Mouse (Mus musculus) MEL (cell line): ENCODE results near the gene Rhof. TPM values are rescaled to one million over a fixed set of nuclear protein-coding genes. Genes with fewer than 3 reads are reported as not detected.

Experiments
- DNase-seq: peaks from one replicate; pipeline ENCODE4 v3.0.0; 2011; ENCODE audit warnings: low read depth, low spot score
- H3K27ac ChIP-seq: 2 replicates; pipeline ENCODE4 v1.5.1; 2012; ENCODE audit warnings: low read depth, mild to moderate bottlenecking, control low read depth, low read length, moderate library complexity; ENCODE audit not compliant: control insufficient read depth
- H3K27me3 ChIP-seq, 2 experiments: fragments of 150-350 bp in 1 of 2; sonication (generic) in 1 of 2; 2 replicates each; pipeline ENCODE4 v1.6.1; 2012; ENCODE audit warnings: low read length in 2 of 2, mild to moderate bottlenecking in 2 of 2, improper control_type of control experiment in 1 of 2, moderate library complexity in 1 of 2; ENCODE audit not compliant: insufficient read depth in 2 of 2, control insufficient read depth in 1 of 2
- H3K36me3 ChIP-seq, 2 experiments: 2 replicates each; pipeline ENCODE4 v1.6.1; 2012 to 2014; ENCODE audit warnings: low read length in 2 of 2, improper control_type of control experiment in 1 of 2, inconsistent platforms in 1 of 2, mild to moderate bottlenecking in 1 of 2; ENCODE audit not compliant: insufficient read depth in 2 of 2, control insufficient read depth in 1 of 2
- H3K4me1 ChIP-seq, 2 experiments: fragments of 150-350 bp in 1 of 2; sonication (generic) in 1 of 2; 2 replicates each; pipeline ENCODE4 v1.6.1; 2012; ENCODE audit warnings: low read length in 2 of 2, improper control_type of control experiment in 1 of 2, mild to moderate bottlenecking in 1 of 2; ENCODE audit not compliant: insufficient read depth in 2 of 2, control insufficient read depth in 1 of 2
- H3K4me3 ChIP-seq, 2 experiments: fragments of 150-350 bp in 1 of 2; sonication (generic) in 1 of 2; 2 replicates each; pipeline ENCODE4 v1.5.1; 2012; ENCODE audit warnings: low read depth in 2 of 2, low read length in 2 of 2, mild to moderate bottlenecking in 2 of 2, moderate library complexity in 2 of 2, control low read depth in 1 of 2, improper control_type of control experiment in 1 of 2; ENCODE audit not compliant: control insufficient read depth in 1 of 2, insufficient read depth in 1 of 2
- H3K79me2 ChIP-seq: 2 replicates; pipeline ENCODE4 v1.6.1; 2012; ENCODE audit warnings: mild to moderate bottlenecking, low read length, moderate library complexity; ENCODE audit not compliant: control insufficient read depth, poor library complexity, insufficient read depth
- H3K9ac ChIP-seq: 2 replicates; pipeline ENCODE4 v1.6.1; 2012; ENCODE audit warnings: low read depth, mild to moderate bottlenecking, control low read depth, low read length, moderate library complexity; ENCODE audit not compliant: control insufficient read depth, poor library complexity, severe bottlenecking
- H3K9me3 ChIP-seq: fragments of 150-350 bp; sonication (generic); replicated peaks from 2 replicates; pipeline ENCODE4 v1.6.1; 2012; ENCODE audit warnings: mild to moderate bottlenecking, low read length, improper control_type of control experiment, moderate library complexity; ENCODE audit not compliant: insufficient read depth
- CTCF ChIP-seq, 3 experiments: IDR thresholded peaks in 2 of 3; conservative IDR thresholded peaks in 1 of 3; 2 replicates each; pipeline ENCODE4 v1.5.1; 2011 to 2012; ENCODE audit warnings: low read length in 3 of 3, low read depth in 2 of 3, mild to moderate bottlenecking in 2 of 3, improper control_type of control experiment in 1 of 3, inconsistent platforms in 1 of 3, mixed read lengths in 1 of 3, moderate library complexity in 1 of 3; ENCODE audit not compliant: control insufficient read depth in 1 of 3, insufficient read depth in 1 of 3, poor library complexity in 1 of 3, severe bottlenecking in 1 of 3
- E2F4 ChIP-seq: IDR thresholded peaks from 2 replicates; pipeline ENCODE4 v1.6.1; 2011; ENCODE audit warnings: low read depth, low read length, improper control_type of control experiment, borderline replicate concordance
- ETS1 ChIP-seq: IDR thresholded peaks from 2 replicates; pipeline ENCODE4 v1.6.1; 2012; ENCODE audit warnings: low read depth, mild to moderate bottlenecking, inconsistent platforms, low read length, improper control_type of control experiment, moderate library complexity
- GATA1 ChIP-seq: IDR thresholded peaks from 2 replicates; pipeline ENCODE4 v1.6.1; 2011; ENCODE audit warnings: low read depth, low read length, improper control_type of control experiment
- JUND ChIP-seq: IDR thresholded peaks from 2 replicates; pipeline ENCODE4 v1.6.1; 2011; ENCODE audit warnings: low read depth, mild to moderate bottlenecking, improper control_type of control experiment, low read length
- KAT2A ChIP-seq: conservative IDR thresholded peaks from 2 replicates; pipeline ENCODE4 v1.6.1; 2012; ENCODE audit warnings: low read depth, low read length, improper control_type of control experiment, inconsistent platforms
- MAFK ChIP-seq: IDR thresholded peaks from 2 replicates; pipeline ENCODE4 v1.6.1; 2011; ENCODE audit warnings: low read depth, mild to moderate bottlenecking, low read length, improper control_type of control experiment, borderline replicate concordance
- MYC ChIP-seq: IDR thresholded peaks from 2 replicates; pipeline ENCODE4 v1.6.1; 2011; ENCODE audit warnings: low read depth, mild to moderate bottlenecking, low read length, improper control_type of control experiment, moderate library complexity
- NELFE ChIP-seq: IDR thresholded peaks from 2 replicates; pipeline ENCODE4 v1.6.1; 2011; ENCODE audit warnings: low read depth, low read length, improper control_type of control experiment
- POLR2AphosphoS5 ChIP-seq: IDR thresholded peaks from 2 replicates; pipeline ENCODE4 v1.6.1; 2012; ENCODE audit warnings: low read depth, borderline replicate concordance, mild to moderate bottlenecking, inconsistent platforms, low read length, moderate library complexity, mixed read lengths
- RAD21 ChIP-seq: IDR thresholded peaks from 2 replicates; pipeline ENCODE4 v1.6.1; 2011; ENCODE audit warnings: mild to moderate bottlenecking, low read depth, low read length, improper control_type of control experiment
- SIN3A ChIP-seq: IDR thresholded peaks from 2 replicates; pipeline ENCODE4 v1.6.1; 2012; ENCODE audit warnings: low read length, improper control_type of control experiment, inconsistent platforms
- TBP ChIP-seq: IDR thresholded peaks from 2 replicates; pipeline ENCODE4 v1.8.0; 2011; ENCODE audit warnings: low read depth, low read length, improper control_type of control experiment
- ZC3H11A ChIP-seq: IDR thresholded peaks from 2 replicates; pipeline ENCODE4 v1.6.1; 2012; ENCODE audit warnings: low read depth, mild to moderate bottlenecking, inconsistent platforms, low read length, improper control_type of control experiment
- polyA plus RNA-seq, 2 experiments: library from polyadenylated mRNA; stranded (reverse) in 1 of 2; unstranded in 1 of 2; fragments of >175 nt in 1 of 2; fragments of >200 nt in 1 of 2; gene quantifications; 2 replicates each; pipeline versions ENCODE4 v1.2.1 to v1.2.4; 2012; ENCODE audit warnings: low replicate concordance in 2 of 2, low read depth in 1 of 2; ENCODE audit not compliant: insufficient read length in 2 of 2, insufficient read depth in 1 of 2, missing spikeins in 1 of 2
- total RNA-seq: library from RNA; depleted of rRNA; stranded (reverse); fragments of 300-350 nt; gene quantifications from 2 replicates; pipeline ENCODE4 v1.2.3, GENCODE M21; 2012

The Rhof gene
- total and polyA plus RNA-seq, 3 experiments = 2.5 to 10.4 TPM; not detected in 1

DNA sequence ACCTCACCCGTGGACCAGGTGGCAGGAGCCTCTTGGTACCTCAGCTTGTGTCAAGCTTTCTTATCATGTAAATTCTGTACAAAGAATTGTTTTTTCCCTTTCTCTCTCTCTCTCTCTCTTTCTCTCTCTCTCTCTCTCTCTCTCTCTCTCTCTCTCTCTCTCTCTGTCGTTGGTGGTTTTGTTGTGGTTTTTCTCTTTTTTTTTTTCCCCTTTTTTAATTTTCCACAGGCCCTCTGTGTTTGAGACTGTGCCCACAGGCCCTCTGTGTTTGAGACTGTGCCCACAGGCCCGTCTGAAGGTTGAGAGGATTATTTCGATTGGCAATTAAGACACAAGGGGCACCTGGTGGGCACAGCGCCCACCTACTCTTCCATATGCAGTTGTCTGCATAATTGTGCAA lies 35.1 kb upstream of the Rhof start:
- Histone ChIP-seq H3K4me3 (no peak overlapping the region), H3K9ac (no peak overlapping the region), H3K79me2 (no peaks in the 10 kb centered on the region), H3K9me3 (no peaks in the 10 kb centered on the region), H3K36me3 (peaks cover 0 to 4% of the 10 kb centered on the region in 2 experiments; a peak in 1 of 4 replicates), H3K27me3 (no peaks in the 10 kb centered on the region), H3K27ac (no peak overlapping the region), H3K4me1 (no peaks in the 10 kb centered on the region)
- TF ChIP-seq JUND = 0 out of 2 replicates have a peak, but pooled peaks have one; percentile 48
- TF ChIP-seq TBP = no peak
- DNase-seq = no peak

DNA sequence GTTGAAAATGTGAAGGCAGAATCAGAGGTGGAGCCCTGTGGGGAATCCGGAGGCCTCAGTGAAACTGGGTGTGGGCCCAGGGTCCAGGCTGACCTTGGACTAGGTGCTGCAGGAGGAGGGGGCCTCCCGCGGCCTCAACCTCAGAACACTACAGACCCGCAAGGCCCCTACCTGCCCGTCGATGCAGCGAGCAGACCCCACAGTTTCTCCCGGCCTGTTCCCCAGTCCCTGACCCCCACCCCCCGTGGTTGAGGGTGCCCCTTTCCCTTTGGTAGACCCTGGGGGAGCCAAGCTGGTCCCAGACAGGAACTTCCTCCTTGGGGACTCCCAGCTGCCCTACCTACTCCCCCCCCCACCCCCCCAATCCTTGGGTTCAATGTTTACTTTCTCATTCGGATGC lies 33.9 kb upstream of the Rhof start:
- no peaks in the 10 kb centered on the region for H3K79me2 ChIP-seq
- no peaks in the 10 kb centered on the region for H3K27me3 ChIP-seq
- no peak for TF ChIP-seq MYC
- TF ChIP-seq KAT2A = no peak
- no peak for TF ChIP-seq POLR2AphosphoS5
- no peak for TF ChIP-seq RAD21
- H3K27ac ChIP-seq = no peak overlapping the region
- no peaks in the 10 kb centered on the region for H3K9me3 ChIP-seq
- H3K9ac ChIP-seq = no peak overlapping the region
- DNase-seq = no peak
- H3K4me1 ChIP-seq = no peaks in the 10 kb centered on the region
- peaks cover 0 to 5% of the 10 kb centered on the region in 2 experiments; a peak in 1 of 4 replicates for H3K36me3 ChIP-seq
- H3K4me3 ChIP-seq = no peak overlapping the region

DNA sequence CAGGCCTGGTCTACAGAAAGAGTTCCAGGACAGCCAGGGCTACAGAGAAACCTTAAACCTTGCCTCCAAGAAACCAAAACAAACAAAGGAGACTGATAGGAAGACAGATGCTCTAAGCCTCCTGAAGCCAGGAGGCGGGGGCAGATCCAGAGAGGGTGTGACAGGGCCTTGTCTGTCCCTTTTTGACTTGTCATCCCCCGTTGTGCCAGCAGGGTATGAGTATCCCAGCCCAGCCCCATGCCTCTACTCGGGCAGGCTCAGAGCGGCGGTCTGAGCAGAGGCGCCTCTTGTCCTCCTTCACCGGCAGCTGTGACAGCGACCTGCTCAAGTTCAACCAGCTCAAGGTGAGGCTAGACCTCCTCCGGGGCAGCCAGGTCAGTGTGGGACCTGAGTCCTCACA lies 30.4 kb upstream of the Rhof start:
- Histone ChIP-seq H3K4me1 (no peaks in the 10 kb centered on the region), H3K27ac (no peak overlapping the region), H3K9ac (no peak overlapping the region), H3K27me3 (no peaks in the 10 kb centered on the region), H3K79me2 (no peaks in the 10 kb centered on the region), H3K4me3 (no peak overlapping the region), H3K36me3 (peaks cover 0 to 9% of the 10 kb centered on the region in 2 experiments; a peak in 2 of 4 replicates), H3K9me3 (no peaks in the 10 kb centered on the region)
- TF ChIP-seq ZC3H11A (no peak), CTCF (IDR thresholded peaks at IDR 0.05 in 2 of 3, conservative IDR thresholded peaks at IDR 0.05 in 1 of 3; ENCODE audit: control insufficient read depth in 1 of 3, insufficient read depth in 1 of 3, low read depth in 2 of 3, low read length in 3 of 3, poor library complexity in 1 of 3, severe bottlenecking in 1 of 3) (0 out of 6 replicates have a peak, but pooled peaks of 1 of the 3 experiments have one; percentile 9), GATA1 (no peak), NELFE (no peak), SIN3A (no peak), ETS1 (no peak), E2F4 (no peak), MAFK (no peak)
- DNase-seq = peak; percentile 36
